Mouse (Mus musculus): Measurements from ENCODE around the gene Gm5580. TPM values are rescaled to one million over a fixed set of nuclear protein-coding genes. Genes with fewer than 3 reads are reported as not detected.
"Not testable (repeated sequence)": the region's sequence is repeated elsewhere in the genome, so short reads cannot be mapped to it uniquely, and the experiment has no call there.

The Gm5580 gene
- polyA plus RNA-seq (2016; fragmentation: Nextera tagmentation; extraction: Ambion mirVana): 0.23 and 0.52 TPM in 2 replicates

DNA sequence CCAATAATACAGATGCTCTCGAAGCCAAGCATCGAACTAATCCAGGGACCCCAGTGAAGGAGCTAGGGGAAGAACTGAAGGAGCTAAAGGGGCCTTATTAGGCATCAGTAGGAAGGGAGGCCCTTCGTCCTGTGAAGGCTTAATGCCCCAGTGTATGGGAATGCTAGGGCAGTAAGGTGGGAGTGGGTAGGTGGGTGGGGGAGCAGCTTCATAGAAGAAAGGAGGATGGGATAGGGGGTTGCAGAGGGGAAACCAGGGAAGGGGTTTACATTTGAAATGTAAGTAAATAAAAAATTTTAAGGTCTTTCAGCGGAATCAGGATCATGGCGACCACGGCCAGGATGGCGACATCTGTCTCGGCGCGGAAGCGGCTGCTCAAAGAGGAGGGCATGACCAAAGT, at the start of gene Gm5580:
Gene Gm5580 (plus strand): TSS at position 301 of the 400 bp plus-strand sequence.
- WGBS: 94% methylated on average over 11 of the region's 11 CpGs
- H3K27ac ChIP-seq; H3K9ac ChIP-seq; H3K36me3 ChIP-seq; H3K4me3 ChIP-seq; ATAC-seq (ENCODE audit: low FRiP score); H3K9me3 ChIP-seq (replicated peaks); H3K4me1 ChIP-seq; H3K4me2 ChIP-seq (replicated peaks); H3K27me3 ChIP-seq: not testable (repeated sequence)

DNA sequence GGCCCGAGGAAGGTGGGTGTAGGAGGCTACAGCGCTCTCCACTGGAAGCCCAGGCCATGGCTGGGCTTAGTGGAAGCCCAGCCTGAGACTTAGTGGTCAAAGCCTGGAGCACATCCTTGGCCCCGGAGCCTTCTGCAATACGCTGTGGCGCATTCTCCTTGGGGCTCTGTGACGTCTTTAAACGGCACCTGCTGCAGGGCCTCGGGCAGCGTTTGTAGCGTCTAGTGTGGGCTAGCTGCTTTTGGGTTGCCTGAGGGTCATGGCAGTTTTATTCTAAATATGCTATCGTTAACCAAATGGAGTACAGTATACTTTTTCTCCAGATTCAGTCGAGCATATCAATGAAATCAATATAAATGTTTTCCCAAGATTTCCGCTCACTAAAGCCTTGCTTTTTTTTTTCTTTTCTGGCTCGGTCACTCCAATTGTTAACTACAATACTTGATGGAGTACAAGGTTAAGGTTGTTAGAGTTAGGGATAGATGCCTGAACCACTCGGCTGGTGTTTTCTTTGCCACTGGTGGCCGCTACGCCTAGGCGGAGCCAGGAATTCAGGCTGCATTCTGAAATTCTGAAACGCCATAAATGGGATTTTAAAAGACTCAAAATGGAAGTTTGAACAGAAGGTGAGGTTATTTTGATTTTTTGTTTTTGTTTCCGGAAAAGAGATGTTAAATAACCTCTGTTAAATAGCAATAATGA, 44.5 kb upstream of the Gm5580 start, which contains the start of gene Olfr212:
Gene Olfr212 (plus strand): TSS at position 215 of the 702 bp plus-strand sequence.
- not testable (repeated sequence) for H3K4me2 ChIP-seq (replicated peaks); ATAC-seq (ENCODE audit: low FRiP score); H3K9ac ChIP-seq; H3K27ac ChIP-seq; H3K4me1 ChIP-seq; H3K36me3 ChIP-seq; H3K4me3 ChIP-seq; H3K27me3 ChIP-seq
- 91% methylated on average over 20 of the region's 20 CpGs for WGBS
- peaks cover 23% of the 10 kb centered on the region for H3K9me3 ChIP-seq (replicated peaks)

DNA sequence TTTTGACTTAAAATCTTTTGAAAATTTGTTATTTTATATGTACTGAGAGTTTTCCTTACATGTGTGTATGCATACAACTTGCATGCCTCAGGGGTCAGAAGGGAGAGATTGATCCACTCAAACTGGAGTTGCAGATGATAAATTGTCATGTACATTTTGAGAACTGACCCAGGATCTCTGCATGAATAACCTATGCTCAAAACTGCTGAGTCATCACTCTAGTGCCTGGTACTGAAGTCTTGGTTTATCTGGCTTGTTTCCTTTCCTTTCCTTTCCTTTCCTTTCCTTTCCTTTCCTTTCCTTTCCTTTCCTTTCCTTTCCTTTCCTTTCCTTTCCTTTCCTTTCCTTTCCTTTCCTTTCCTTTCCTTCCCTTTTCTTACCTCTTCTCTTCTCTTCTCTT, 36.1 kb upstream of the Gm5580 start:
- Histone ChIP-seq H3K4me3 (no peak overlapping the region), H3K9ac (no peak overlapping the region), H3K27me3 (no peaks in the 10 kb centered on the region), H3K27ac (no peak overlapping the region), H3K36me3 (no peaks in the 10 kb centered on the region), H3K4me1 (no peaks in the 10 kb centered on the region), H3K4me2 (replicated peaks) (no peak overlapping the region), H3K9me3 (replicated peaks) (no peaks in the 10 kb centered on the region)
- ATAC-seq (ENCODE audit: low FRiP score): no peak

DNA sequence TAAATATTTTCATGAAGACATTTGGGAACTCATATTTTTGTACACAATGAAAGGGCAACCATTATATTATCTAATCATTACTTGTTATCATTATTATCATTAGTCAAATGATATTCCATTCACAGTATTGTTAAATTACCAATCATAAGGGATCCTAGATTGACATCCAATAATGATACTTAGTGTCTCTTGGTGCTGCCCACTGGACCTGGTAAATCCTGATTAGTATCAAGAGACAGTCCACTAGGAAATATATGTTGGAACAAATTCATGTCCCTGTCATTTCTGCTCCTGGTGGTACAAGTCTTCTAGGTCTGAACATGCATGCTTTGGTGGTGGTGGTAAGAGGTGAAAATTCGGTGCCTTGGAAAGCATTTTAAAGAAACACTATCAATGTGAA, 12.8 kb upstream of the Gm5580 start, which contains the start of gene Olfr213:
Gene Olfr213 (plus strand): TSS at position 301 of the 400 bp plus-strand sequence.
- H3K9ac ChIP-seq: no peak within 1 kb of the TSS
- H3K9me3 ChIP-seq (replicated peaks): no peaks in the 10 kb centered on the region
- H3K27ac ChIP-seq: no peak within 1 kb of the TSS
- H3K4me3 ChIP-seq: no peak within 1 kb of the TSS
- no peaks in the 10 kb centered on the region for H3K36me3 ChIP-seq
- H3K27me3 ChIP-seq: no peaks in the 10 kb centered on the region
- no peak within 1 kb of the TSS for H3K4me2 ChIP-seq (replicated peaks)
- WGBS: 85% methylated on average over 1 of the region's 1 CpGs
- ATAC-seq (ENCODE audit: low FRiP score): no peak
- H3K4me1 ChIP-seq: no peaks in the 10 kb centered on the region

DNA sequence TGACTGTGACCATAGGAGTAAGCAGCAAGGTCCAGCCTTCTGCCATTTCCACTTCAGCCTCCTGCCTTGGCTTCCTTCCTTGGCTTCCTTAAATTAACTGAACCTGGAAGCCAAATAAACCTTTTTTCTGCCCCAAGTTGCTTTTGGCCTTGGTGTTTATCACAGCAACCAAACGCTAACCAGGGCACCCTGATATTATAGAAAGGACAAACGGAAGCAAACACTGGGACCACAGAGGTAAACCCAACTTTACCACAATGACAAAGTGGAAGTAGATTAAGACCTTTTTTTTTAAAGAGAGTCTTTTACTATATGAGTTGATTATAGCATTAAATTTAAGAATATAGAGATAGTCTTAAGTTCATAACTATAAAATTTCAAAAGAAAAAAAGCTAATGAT, 8.4 kb upstream of the Gm5580 start:
- Histone ChIP-seq H3K36me3 (no peaks in the 10 kb centered on the region), H3K4me1 (no peaks in the 10 kb centered on the region), H3K9ac (no peak overlapping the region), H3K4me3 (no peak overlapping the region), H3K9me3 (replicated peaks) (no peaks in the 10 kb centered on the region), H3K4me2 (replicated peaks) (no peak overlapping the region), H3K27me3 (no peaks in the 10 kb centered on the region), H3K27ac (no peak overlapping the region)
- 93% methylated on average over 2 of the region's 2 CpGs for WGBS
- ATAC-seq (ENCODE audit: low FRiP score): no peak

DNA sequence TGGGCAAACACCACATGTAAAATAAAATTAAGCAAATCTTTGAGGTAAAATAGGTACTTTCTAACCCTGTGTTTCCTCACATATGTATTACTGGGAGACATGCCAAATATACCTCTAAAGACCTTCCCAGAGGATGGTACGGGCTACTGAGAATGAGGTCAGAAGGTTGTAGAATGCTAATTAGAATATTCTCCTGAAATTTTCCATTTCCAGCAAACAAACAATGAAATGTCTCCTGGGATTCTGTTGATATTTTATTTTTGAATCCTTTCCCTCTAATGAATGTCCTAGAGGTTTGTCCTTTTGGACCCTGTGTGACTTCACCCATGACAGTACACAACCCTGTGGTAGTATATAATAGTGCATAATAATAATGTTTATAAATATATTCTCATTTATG, 3.0 kb downstream of the Gm5580 start, which contains the start of gene Olfr214:
Gene Olfr214 (plus strand): TSS at position 301 of the 400 bp plus-strand sequence.
- ATAC-seq (ENCODE audit: low FRiP score): no peak
- H3K9ac ChIP-seq: no peak within 1 kb of the TSS
- no peak within 1 kb of the TSS for H3K4me2 ChIP-seq (replicated peaks)
- no peaks in the 10 kb centered on the region for H3K4me1 ChIP-seq
- H3K27me3 ChIP-seq: no peaks in the 10 kb centered on the region
- no peaks in the 10 kb centered on the region for H3K36me3 ChIP-seq
- WGBS: 85% methylated on average over 1 of the region's 1 CpGs
- H3K27ac ChIP-seq: no peak within 1 kb of the TSS
- H3K9me3 ChIP-seq (replicated peaks): no peaks in the 10 kb centered on the region
- no peak within 1 kb of the TSS for H3K4me3 ChIP-seq

DNA sequence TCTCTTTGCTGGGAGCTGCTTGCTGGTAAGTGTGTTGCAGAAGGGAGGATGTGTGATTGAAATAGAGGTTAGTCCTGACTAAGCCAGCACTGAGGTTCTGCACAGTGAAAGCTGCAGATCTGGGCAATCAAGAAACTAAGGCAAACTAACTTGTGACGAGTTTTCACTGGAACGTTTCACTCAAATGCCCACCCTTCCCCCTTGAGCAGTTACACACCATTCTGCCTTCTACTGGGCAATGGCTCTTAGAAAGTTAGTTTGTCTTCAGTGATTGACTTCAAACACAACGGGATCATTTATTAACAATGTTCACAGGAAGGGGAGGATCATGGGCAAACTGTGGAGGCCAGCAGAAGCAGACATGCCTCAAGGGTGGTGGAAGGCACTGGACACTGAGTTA, 4.0 kb downstream of the Gm5580 start:
- no peak overlapping the region for H3K4me3 ChIP-seq
- H3K27me3 ChIP-seq: no peaks in the 10 kb centered on the region
- no peaks in the 10 kb centered on the region for H3K9me3 ChIP-seq (replicated peaks)
- no peak for ATAC-seq (ENCODE audit: low FRiP score)
- 79% methylated on average over 3 of the region's 3 CpGs for WGBS
- no peaks in the 10 kb centered on the region for H3K36me3 ChIP-seq
- H3K9ac ChIP-seq: no peak overlapping the region
- H3K27ac ChIP-seq: no peak overlapping the region
- no peak overlapping the region for H3K4me2 ChIP-seq (replicated peaks)
- no peaks in the 10 kb centered on the region for H3K4me1 ChIP-seq

DNA sequence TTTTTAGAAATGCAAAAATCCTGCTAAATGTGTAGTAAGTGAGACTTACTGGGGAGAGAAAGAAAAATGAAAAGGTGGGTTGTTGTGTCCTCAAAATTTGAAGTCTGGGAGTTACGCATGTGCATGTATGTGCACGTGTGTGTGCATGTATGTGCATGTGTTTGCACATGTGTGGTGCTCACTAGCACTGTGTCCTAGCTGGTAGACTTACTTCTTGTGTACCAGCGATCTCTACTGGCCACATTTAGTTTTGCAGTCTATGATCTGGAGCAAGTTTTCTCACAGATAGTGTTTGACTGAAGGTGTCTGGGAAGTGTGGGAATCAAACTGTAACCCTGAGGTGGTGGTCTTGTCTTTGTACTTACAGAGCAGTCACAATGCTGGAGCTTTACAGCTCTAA, 18.9 kb downstream of the Gm5580 start:
- no peak overlapping the region for H3K27ac ChIP-seq
- H3K27me3 ChIP-seq: no peaks in the 10 kb centered on the region
- no peaks in the 10 kb centered on the region for H3K4me1 ChIP-seq
- no peak for ATAC-seq (ENCODE audit: low FRiP score)
- 20% methylated on average over 3 of the region's 3 CpGs for WGBS
- no peak overlapping the region for H3K4me2 ChIP-seq (replicated peaks)
- H3K4me3 ChIP-seq: no peak overlapping the region
- H3K9me3 ChIP-seq (replicated peaks): no peaks in the 10 kb centered on the region
- H3K9ac ChIP-seq: no peak overlapping the region
- H3K36me3 ChIP-seq: no peaks in the 10 kb centered on the region

DNA sequence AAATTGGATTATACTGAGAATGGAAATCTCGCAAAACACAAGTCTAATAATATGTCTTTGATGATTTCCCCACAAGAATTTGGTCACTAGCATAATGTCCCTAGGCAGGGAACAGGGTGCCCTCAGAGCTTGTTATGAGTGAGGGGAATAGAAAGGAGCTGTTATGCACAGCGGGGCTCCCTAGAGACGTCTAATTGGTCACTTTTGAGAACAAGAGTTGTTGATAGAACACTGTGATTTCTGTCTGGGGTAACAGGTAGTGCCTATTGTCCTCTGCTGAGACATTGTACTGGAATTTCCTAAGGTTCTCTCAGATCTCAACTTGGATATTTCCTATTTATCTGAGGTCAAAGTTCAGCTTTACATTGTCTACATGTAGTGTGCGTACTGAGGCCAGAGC, 33.2 kb downstream of the Gm5580 start, which contains the start of gene Olfr215:
Gene Olfr215 (minus strand): TSS at position 101 of the 400 bp plus-strand sequence.
- no peak within 1 kb of the TSS for H3K27ac ChIP-seq
- H3K4me1 ChIP-seq: no peaks in the 10 kb centered on the region
- H3K9ac ChIP-seq: no peak within 1 kb of the TSS
- H3K27me3 ChIP-seq: no peaks in the 10 kb centered on the region
- 75% methylated on average over 4 of the region's 4 CpGs for WGBS
- H3K4me3 ChIP-seq: no peak within 1 kb of the TSS
- H3K9me3 ChIP-seq (replicated peaks): no peaks in the 10 kb centered on the region
- H3K36me3 ChIP-seq: no peaks in the 10 kb centered on the region
- no peak within 1 kb of the TSS for H3K4me2 ChIP-seq (replicated peaks)
- no peak for ATAC-seq (ENCODE audit: low FRiP score)

DNA sequence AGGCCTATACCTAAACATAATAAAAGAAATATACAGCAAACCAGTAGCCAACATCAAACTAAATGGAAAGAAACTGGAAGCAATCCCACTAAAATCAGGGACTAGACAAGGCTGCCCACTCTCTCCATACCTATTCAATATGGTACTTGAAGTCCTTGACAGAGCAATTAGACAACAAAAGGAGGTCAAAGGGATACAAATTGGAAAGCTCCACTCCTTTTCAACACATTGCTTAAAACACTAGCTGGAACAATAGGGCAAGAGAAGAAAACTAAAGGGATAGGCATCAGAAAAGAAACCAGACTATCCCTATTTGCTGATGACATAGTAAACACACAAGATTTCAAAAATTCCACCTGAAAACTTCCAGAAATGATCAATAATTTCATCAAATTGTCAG, 50.0 kb downstream of the Gm5580 start:
- H3K9me3 ChIP-seq (replicated peaks); H3K36me3 ChIP-seq; H3K27me3 ChIP-seq; H3K27ac ChIP-seq; H3K4me1 ChIP-seq; H3K9ac ChIP-seq; ATAC-seq (ENCODE audit: low FRiP score); H3K4me2 ChIP-seq (replicated peaks); H3K4me3 ChIP-seq: not testable (repeated sequence)

Other genes starting within 250 kb of the Gm5580 start
- 65.0 and 68.5 TPM in 2 replicates for gene March8, start 213.1 kb upstream of the Gm5580 start, polyA plus RNA-seq (2016; fragmentation: Nextera tagmentation; extraction: Ambion mirVana)
- gene Alox5, start 90.0 kb upstream of the Gm5580 start, polyA plus RNA-seq (2016; fragmentation: Nextera tagmentation; extraction: Ambion mirVana): 1.0 and 1.2 TPM in 2 replicates
- gene Olfr211, start 62.0 kb upstream of the Gm5580 start, polyA plus RNA-seq (2016; fragmentation: Nextera tagmentation; extraction: Ambion mirVana): not detected in 2 replicates
- gene Olfr212, start 44.6 kb upstream of the Gm5580 start, polyA plus RNA-seq (2016; fragmentation: Nextera tagmentation; extraction: Ambion mirVana): 0.08 TPM in 1 of 2 replicates, not detected in the other
- gene Olfr213, start 12.7 kb upstream of the Gm5580 start, polyA plus RNA-seq (2016; fragmentation: Nextera tagmentation; extraction: Ambion mirVana): not detected in 2 replicates
- not detected in 2 replicates for gene Olfr214, start 3.1 kb downstream of the Gm5580 start, polyA plus RNA-seq (2016; fragmentation: Nextera tagmentation; extraction: Ambion mirVana)
- gene Olfr215, start 33.1 kb downstream of the Gm5580 start, polyA plus RNA-seq (2016; fragmentation: Nextera tagmentation; extraction: Ambion mirVana): not detected in 2 replicates
- 237 and 251 TPM in 2 replicates for gene Zfp422, start 77.9 kb downstream of the Gm5580 start, polyA plus RNA-seq (2016; fragmentation: Nextera tagmentation; extraction: Ambion mirVana)
- 9.5 and 9.7 TPM in 2 replicates for gene Depp1, start 99.5 kb downstream of the Gm5580 start, polyA plus RNA-seq (2016; fragmentation: Nextera tagmentation; extraction: Ambion mirVana)
- gene Rassf4, start 122.8 kb downstream of the Gm5580 start, polyA plus RNA-seq (2016; fragmentation: Nextera tagmentation; extraction: Ambion mirVana): 38.7 and 46.7 TPM in 2 replicates
- gene Tmem72, start 165.8 kb downstream of the Gm5580 start, polyA plus RNA-seq (2016; fragmentation: Nextera tagmentation; extraction: Ambion mirVana): 0.10 and 0.12 TPM in 2 replicates